Mouse (Mus musculus): ENCODE results near the gene Vmn1r198.
"Not testable (repeated sequence)": the region's sequence is repeated elsewhere in the genome, so short reads cannot be mapped to it uniquely, and the experiment has no call there.

The Vmn1r198 gene

DNA sequence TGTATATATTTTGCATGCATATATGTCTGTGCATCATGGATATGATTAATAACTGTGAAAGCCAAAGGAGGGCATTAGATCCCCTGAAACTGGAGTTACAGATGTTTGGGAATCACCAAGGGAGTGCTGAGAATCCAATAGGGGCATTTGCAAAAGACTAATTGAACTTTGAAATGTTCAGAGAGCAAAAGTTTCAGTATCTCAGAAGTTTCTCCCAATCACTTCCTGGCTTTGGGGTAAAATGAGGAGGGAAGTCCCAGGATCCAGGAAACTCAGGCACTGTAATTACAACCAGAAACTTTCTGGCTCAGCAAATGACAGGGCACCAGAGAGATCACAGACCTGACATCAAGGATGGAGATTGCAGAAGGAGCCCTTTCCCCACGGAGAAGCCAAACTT is at the start of gene Vmn1r198:
Vmn1r198 (plus strand) TSS at position 301 of the 400 bp plus-strand sequence.
- DNase-seq (ENCODE audit: low spot score): no peak

GRCm38 (mm10) chr13:22308075-22308474 is 42.1 kb upstream of the Vmn1r198 start:
- DNase-seq (ENCODE audit: low spot score): not testable (repeated sequence)

- DNase-seq (ENCODE audit: low spot score): no peak
Observed at GRCm38 (mm10) chr13:22315361-22315760, 34.8 kb upstream of the Vmn1r198 start.

DNA sequence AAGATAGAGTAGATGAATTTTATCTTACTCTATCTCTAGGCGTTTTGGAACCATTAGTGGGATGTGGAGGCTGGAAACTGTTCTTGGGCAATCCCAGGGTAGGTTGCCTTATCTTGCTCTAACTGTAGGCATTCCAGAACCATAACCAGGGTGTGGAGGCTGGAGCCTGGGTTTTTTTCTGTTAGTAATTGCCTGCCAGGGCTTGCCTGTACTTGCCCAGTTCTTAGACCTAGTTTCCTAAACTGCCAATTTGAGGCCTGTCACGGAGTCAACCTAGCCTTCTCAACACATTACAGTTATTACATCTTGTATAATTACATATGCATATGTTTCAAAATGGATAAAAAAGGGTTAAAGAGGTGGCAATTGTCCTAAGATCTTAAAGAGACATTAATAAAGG is 32.8 kb upstream of the Vmn1r198 start:
- DNase-seq (ENCODE audit: low spot score): no peak

- no peak for DNase-seq (ENCODE audit: low spot score)
Observed at GRCm38 (mm10) chr13:22320091-22320490, 30.1 kb upstream of the Vmn1r198 start.

DNA sequence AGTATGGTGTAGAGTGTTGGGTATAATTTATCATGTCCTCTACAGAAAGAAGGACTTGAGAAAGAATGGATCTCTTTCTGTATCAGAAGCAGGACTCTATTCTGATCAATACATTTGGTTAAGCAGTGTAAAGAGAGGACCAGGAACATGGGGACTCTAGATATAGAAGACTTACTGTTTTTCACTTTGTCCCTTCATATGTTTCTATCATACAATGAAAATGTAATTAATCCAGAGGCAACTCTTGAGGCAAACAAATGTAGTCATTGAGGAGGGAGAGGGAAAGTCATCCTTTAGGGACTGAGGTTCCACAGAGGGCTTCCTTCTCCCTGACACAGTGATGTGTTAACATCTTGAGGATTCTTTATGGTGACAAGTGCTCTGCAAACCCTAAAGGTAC is 25.9 kb upstream of the Vmn1r198 start, which contains the start of gene Vmn1r197:
Vmn1r197 (plus strand) TSS at position 301 of the 400 bp plus-strand sequence.
- no peak for DNase-seq (ENCODE audit: low spot score)

DNA sequence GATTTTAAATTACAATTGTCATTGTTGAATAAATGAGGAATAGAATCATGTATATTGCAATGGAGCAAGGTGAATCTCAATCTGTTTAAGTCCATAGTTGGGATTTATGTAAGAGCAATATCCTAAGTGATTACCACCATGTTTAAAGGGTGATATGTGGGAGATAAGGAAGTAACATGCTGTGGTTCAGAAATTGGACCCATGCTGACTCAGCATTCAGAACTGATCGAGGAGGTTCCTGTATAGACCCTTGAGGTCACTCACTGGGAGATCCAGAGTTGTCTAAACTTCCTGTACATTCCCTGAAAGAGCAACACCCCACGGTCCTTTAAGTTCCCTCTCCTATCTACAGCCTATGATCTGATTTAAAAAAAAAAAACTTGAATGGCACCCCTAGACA is 16.9 kb upstream of the Vmn1r198 start:
- no peak for DNase-seq (ENCODE audit: low spot score)

DNA sequence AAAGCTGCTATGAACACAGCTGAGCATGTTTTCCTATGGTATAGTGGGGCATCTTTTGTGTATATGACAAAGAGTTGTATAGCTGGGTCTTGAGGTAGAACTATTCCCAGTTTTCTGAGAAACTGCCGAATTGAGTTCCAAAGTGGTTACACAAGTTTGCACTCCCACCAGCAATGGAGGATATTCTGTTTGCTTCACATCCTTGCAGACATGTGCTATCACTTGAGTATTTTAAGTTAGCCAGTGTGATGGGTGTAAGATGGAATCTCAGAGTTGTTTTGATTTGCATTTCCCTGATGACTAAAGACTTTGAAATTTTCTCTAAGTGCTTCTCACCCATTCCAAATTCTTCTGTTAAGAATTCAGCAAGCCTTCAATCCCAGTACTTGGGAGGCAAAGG is 14.6 kb upstream of the Vmn1r198 start:
- DNase-seq (ENCODE audit: low spot score): no peak

- no peak for DNase-seq (ENCODE audit: low spot score)
Observed at GRCm38 (mm10) chr13:22350813-22351212, 649 bp downstream of the Vmn1r198 start.

DNA sequence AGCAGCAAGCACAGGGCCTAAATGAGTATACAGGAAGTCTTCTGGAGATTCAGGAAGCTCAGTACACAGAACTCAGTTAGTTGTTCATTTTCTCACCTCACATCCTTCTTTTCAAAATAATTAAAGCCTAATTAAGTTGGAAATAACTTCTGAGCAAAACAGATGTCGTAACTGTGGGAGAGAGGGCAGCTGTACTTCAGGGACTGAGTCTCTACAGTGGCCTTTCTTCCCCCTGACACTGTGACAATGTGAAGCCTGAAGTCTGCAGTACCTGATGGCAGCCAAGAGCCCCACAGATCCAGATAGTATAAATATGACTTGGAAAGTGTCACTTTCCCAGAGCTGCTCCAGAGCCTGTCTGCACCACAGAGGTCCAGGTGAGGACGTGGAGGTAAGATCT is 29.4 kb downstream of the Vmn1r198 start, which contains the start of gene Vmn1r199:
Vmn1r199 (plus strand) TSS at position 301 of the 400 bp plus-strand sequence.
- no peak for DNase-seq (ENCODE audit: low spot score)

DNA sequence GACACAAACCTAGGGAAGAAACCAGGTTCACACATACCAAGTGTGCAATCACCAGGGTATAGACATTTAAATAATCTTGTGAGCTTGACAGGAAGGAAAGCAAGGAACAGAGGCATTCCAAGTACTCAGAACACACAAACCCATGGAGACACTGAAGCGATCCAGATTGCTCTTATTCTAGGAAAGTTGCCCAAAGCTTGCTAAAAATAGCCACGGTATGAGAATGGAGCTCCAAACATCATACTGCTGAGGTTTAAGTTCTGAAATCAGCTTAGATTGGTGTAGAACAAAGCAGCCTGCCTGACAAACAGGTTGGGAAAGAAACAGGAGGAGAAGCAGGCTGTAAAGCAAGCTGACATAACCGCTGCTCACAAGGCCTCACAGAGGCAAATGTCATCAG is 31.0 kb downstream of the Vmn1r198 start:
- peak; percentile 47 for DNase-seq (ENCODE audit: low spot score)

- DNase-seq (ENCODE audit: low spot score): no peak
Observed at GRCm38 (mm10) chr13:22383401-22383800, 33.2 kb downstream of the Vmn1r198 start.

DNA sequence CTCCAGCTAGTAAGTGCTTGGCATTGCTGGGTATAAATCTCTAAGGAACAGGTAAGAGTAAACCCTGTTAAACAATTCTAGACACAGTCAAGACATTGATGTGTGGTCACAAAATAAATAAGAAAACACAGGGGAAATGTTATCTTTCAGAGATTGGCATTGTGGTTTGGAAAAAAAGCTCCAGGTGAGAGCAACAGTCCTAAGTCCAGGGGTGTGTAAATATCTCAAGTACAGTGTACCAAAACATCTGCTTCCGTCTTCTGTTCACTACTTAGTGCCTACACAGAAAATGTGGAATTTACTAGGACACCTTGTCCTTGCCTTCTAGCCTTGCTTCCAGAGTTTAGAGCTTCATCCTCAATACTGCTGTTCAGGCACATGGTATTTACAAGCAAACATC is 36.9 kb downstream of the Vmn1r198 start:
- DNase-seq (ENCODE audit: low spot score): no peak

DNA sequence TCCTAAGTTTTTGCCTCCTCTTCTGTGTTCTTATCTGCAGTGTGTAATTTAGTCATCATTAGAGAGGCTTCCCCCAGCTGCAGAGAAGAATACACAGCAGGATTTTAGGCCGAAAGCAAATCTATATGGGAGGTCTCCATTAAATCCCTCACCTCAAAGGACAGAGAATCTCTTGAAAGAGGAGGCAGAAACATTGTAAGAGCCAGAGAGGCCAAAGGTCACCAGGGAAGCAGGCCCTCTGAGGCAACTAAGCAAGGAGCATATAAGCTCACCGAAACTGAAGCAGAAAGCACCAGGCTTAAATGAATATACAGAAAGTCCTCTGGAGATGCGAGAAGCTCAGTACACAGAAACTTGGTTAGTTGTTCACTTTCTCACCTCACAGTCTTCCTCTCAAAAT is 39.9 kb downstream of the Vmn1r198 start, which contains the start of gene Vmn1r200:
Vmn1r200 (plus strand) TSS at position 301 of the 400 bp plus-strand sequence.
- DNase-seq (ENCODE audit: low spot score): no peak

GRCm38 (mm10) chr13:22402978-22403377 is 52.8 kb downstream of the Vmn1r198 start:
- peak; percentile 20 for DNase-seq (ENCODE audit: low spot score)

Data from layer of hippocampus, adult 11-12 months (tissue).